Comparison of ENCODE assay signal across 8 mouse cellular contexts in genomic region chr9:51180621-51181020, GRCm38 (mm10). TPM values are rescaled to one million over a fixed set of nuclear protein-coding genes. Genes with fewer than 3 reads are reported as not detected.
DNase-seq lines count a peak whose midpoint lies in the region; ATAC-seq and TF ChIP-seq lines count a peak whose summit lies in the region.
"Had no signal": no experiment of that assay in that cellular context is flagged by ENCODE, and none has a peak within 500 bp of the region (broad histone marks: within the 10 kb centered on the region; RNA-seq: fewer than 3 reads in every experiment).

No protein-coding gene starts in this region.

- peak; percentile 91 for DNase-seq in 3T3-L1 (ENCODE audit: low read depth, low spot score)
- peak; percentile 29 for DNase-seq in adipocyte (ENCODE audit: low spot score)
- peak; percentile 7 to 20 for DNase-seq in gastrocnemius, adult 8-10 months (ENCODE audit: low spot score in 2 of 2)
- peak; percentile 23 for DNase-seq in lung, embryonic 14.5 days
- DNase-seq in urinary bladder, postnatal 4 days (ENCODE audit: low spot score in 2 of 2): no peak
- DNase-seq in adrenal gland, postnatal 36 days: no peak

- no peaks in the 10 kb centered on the region for H3K4me1 ChIP-seq in lung, embryonic 14.5 days (ENCODE audit: insufficient read depth)
- H3K4me1 ChIP-seq in intestine, embryonic 15.5 days (replicated peaks): no peaks in the 10 kb centered on the region
- H3K4me1 ChIP-seq: heart, embryonic 15.5 days had no signal

- H3K4me2 ChIP-seq in lung, embryonic 14.5 days: no peak overlapping the region
- no peak overlapping the region for H3K4me2 ChIP-seq in intestine, embryonic 15.5 days (replicated peaks)
- H3K4me2 ChIP-seq: heart, embryonic 15.5 days had no signal

- no peak for TF ChIP-seq CTCF in lung, embryonic 14.5 days (IDR thresholded peaks at IDR 0.05; ENCODE audit: low read depth)

- no peaks in the 10 kb centered on the region for H3K27me3 ChIP-seq in lung, embryonic 14.5 days (ENCODE audit: insufficient read depth, low read length)
- no peaks in the 10 kb centered on the region for H3K27me3 ChIP-seq in intestine, embryonic 15.5 days (replicated peaks)
- H3K27me3 ChIP-seq: heart, embryonic 15.5 days had no signal

- no peak overlapping the region for H3K27ac ChIP-seq in lung, embryonic 14.5 days (ENCODE audit: low read depth)
- no peak overlapping the region for H3K27ac ChIP-seq in intestine, embryonic 15.5 days
- H3K27ac ChIP-seq: heart, embryonic 15.5 days had no signal

- no peak for ATAC-seq in lung, embryonic 14.5 days (ENCODE audit: insufficient read depth)
- ATAC-seq in intestine, embryonic 15.5 days: no peak

- no peak overlapping the region for H3K4me3 ChIP-seq in lung, embryonic 14.5 days (ENCODE audit: low read depth, low read length)
- no peak overlapping the region for H3K4me3 ChIP-seq in intestine, embryonic 15.5 days (replicated peaks)
- H3K4me3 ChIP-seq: heart, embryonic 15.5 days had no signal

- no peaks in the 10 kb centered on the region for H3K36me3 ChIP-seq in lung, embryonic 14.5 days (ENCODE audit: insufficient read depth)
- no peaks in the 10 kb centered on the region for H3K36me3 ChIP-seq in intestine, embryonic 15.5 days
- H3K36me3 ChIP-seq: heart, embryonic 15.5 days had no signal

- 75% methylated on average over 5 of the region's 5 CpGs for WGBS in lung, embryonic 14.5 days
- WGBS in intestine, embryonic 15.5 days: 79% methylated on average over 5 of the region's 5 CpGs

- no peak overlapping the region for H3K9ac ChIP-seq in lung, embryonic 14.5 days
- H3K9ac ChIP-seq in intestine, embryonic 15.5 days: no peak overlapping the region
- H3K9ac ChIP-seq: heart, embryonic 15.5 days had no signal

- no peaks in the 10 kb centered on the region for H3K9me3 ChIP-seq in lung, embryonic 14.5 days (ENCODE audit: low read depth, low read length)
- no peaks in the 10 kb centered on the region for H3K9me3 ChIP-seq in intestine, embryonic 15.5 days
- H3K9me3 ChIP-seq: heart, embryonic 15.5 days had no signal

RNA-seq across cellular contexts. Expression of gene Gm32742, which starts 15.3 kb away (rescaled TPM):
- not detected for total RNA-seq in gastrocnemius, adult 8-10 months (2022)
- 0.03 TPM in 1 of 2 replicates, not detected in the other for polyA plus RNA-seq in lung, embryonic 14.5 days (2014; fragmentation: Nextera tagmentation; extraction: Ambion mirVana)
- not detected for total RNA-seq in adrenal gland, postnatal 36 days (2021)
- polyA plus RNA-seq in intestine, embryonic 15.5 days (2015; fragmentation: Nextera tagmentation; extraction: Ambion mirVana): 0.01 TPM in 1 of 2 replicates, not detected in the other

RNA-seq across cellular contexts. Expression of gene Pou2af1, which starts 32.9 kb away (rescaled TPM):
- not detected for total RNA-seq in gastrocnemius, adult 8-10 months (2022)
- polyA plus RNA-seq in lung, embryonic 14.5 days (2014; fragmentation: Nextera tagmentation; extraction: Ambion mirVana): not detected in 2 replicates
- not detected for total RNA-seq in adrenal gland, postnatal 36 days (2021)
- polyA plus RNA-seq in intestine, embryonic 15.5 days (2015; fragmentation: Nextera tagmentation; extraction: Ambion mirVana): 0.10 and 0.20 TPM in 2 replicates

Comparison
In these comparisons a context has a peak if more than half of its experiments do, and no peak if none do; other contexts are left out.
1. DNase-seq: peak in 3T3-L1 (single experiment), adipocyte (single experiment), gastrocnemius, adult 8-10 months (2 of 2) and lung, embryonic 14.5 days (single experiment); none in urinary bladder, postnatal 4 days (0 of 2) and adrenal gland, postnatal 36 days (0 of 2).